Mouse (Mus musculus) hindbrain, embryonic 12.5 days (tissue): Measurements from ENCODE around the gene Olfr492. TPM values are rescaled to one million over a fixed set of nuclear protein-coding genes. Genes with fewer than 3 reads are reported as not detected.

Experiments used
- ATAC-seq: fragments of 200-750 bp; cut with Nextera tagmentation; 2 replicates; pipeline ENCODE4 v1.8.0; 2017; ENCODE audit warnings: moderate TSS enrichment; ENCODE audit not compliant: low FRiP score
- H3K27ac ChIP-seq: fragments of 300-500 bp; sonication (generic); 2 replicates; pipeline ENCODE4 v1.5.1; 2016; ENCODE audit warnings: mild to moderate bottlenecking
- H3K27me3 ChIP-seq: fragments of 300-500 bp; sonication (generic); 2 replicates; pipeline ENCODE4 v1.6.1; 2016; ENCODE audit warnings: mild to moderate bottlenecking
- H3K36me3 ChIP-seq: fragments of 300-500 bp; sonication (generic); 2 replicates; pipeline ENCODE4 v1.6.1; 2016; ENCODE audit warnings: mild to moderate bottlenecking
- H3K4me1 ChIP-seq: fragments of 300-500 bp; sonication (generic); 2 replicates; pipeline ENCODE4 v1.6.1; 2016
- H3K4me2 ChIP-seq: fragments of 300-500 bp; sonication (generic); replicated peaks from 2 replicates; pipeline ENCODE4 v1.6.1; 2016; ENCODE audit warnings: mild to moderate bottlenecking
- H3K4me3 ChIP-seq: fragments of 300-500 bp; sonication (generic); 2 replicates; pipeline ENCODE4 v1.5.1; 2016; ENCODE audit warnings: mild to moderate bottlenecking
- H3K9ac ChIP-seq: fragments of 300-500 bp; sonication (generic); 2 replicates; pipeline ENCODE4 v1.6.1; 2016; ENCODE audit warnings: mild to moderate bottlenecking, moderate library complexity
- H3K9me3 ChIP-seq: fragments of 300-500 bp; sonication (generic); replicated peaks from 2 replicates; pipeline ENCODE4 v1.6.1; 2016; ENCODE audit warnings: mild to moderate bottlenecking
- WGBS: fragments of 180-500 bp; shearing (Covaris S2); methylation state at CpG from one replicate; pipeline ENCODE4 v1.1.7; 2016; 5-methylcytosine and 5-hydroxymethylcytosine counted together
- polyA plus RNA-seq: library from polyadenylated mRNA; unstranded; fragments of >200 nt; fragmentation: Nextera tagmentation; extraction: Ambion mirVana; gene quantifications from 2 replicates; pipeline ENCODE4 v1.2.1, GENCODE M21; 2016

The Olfr492 gene
- polyA plus RNA-seq = not detected in 2 replicates

DNA sequence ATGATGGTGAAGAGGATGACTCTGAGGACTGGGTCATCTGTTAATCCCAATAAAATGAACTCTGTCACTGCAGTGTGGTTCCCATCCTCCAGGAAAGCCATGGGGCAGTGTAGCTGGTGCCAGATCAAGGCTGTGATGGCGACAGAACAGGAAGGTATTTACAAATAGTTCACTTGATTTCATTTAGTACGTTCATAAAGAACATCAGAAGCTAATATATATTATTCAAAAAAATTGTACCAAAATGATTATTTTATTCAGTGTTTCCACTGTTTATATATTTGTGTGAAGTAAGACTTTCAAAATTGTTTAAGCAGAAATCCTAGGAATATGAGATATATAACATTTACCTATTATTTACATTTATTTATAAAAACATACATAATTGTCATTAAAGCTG lies at the start of gene Olfr492:
Gene Olfr492, minus strand, starts transcription at position 101 of the 400 bp plus-strand sequence.
- no peaks in the 10 kb centered on the region for H3K27me3 ChIP-seq
- no peak within 1 kb of the TSS for H3K27ac ChIP-seq
- no peak within 1 kb of the TSS for H3K4me2 ChIP-seq
- no peak within 1 kb of the TSS for H3K9ac ChIP-seq
- H3K4me3 ChIP-seq = no peak within 1 kb of the TSS
- no peaks in the 10 kb centered on the region for H3K4me1 ChIP-seq
- H3K36me3 ChIP-seq = no peaks in the 10 kb centered on the region
- WGBS = 79% methylated on average over 2 of the region's 2 CpGs
- ATAC-seq = no peak
- no peaks in the 10 kb centered on the region for H3K9me3 ChIP-seq

DNA sequence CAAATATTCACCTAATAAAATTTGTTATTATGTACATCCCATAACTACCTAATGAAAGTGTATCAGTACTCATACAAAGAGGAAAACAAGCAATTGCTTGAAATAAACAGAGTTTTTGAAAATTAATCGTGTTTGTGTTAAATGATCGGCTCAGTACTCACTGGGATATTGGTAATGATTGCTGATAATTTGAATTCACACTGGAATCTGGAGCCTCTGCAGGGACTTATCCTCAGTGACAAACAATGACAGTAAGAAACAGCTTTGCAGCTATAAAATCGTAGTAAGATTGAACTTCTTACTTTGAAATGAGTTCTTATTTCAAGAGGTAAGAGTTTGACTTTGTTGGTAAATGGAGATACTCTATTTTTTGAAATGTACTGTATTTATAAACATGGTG lies 41.6 kb upstream of the Olfr492 start, which contains the start of gene Olfr494:
Gene Olfr494, plus strand, starts transcription at position 301 of the 400 bp plus-strand sequence.
- Histone ChIP-seq H3K9ac (no peak within 1 kb of the TSS), H3K27me3 (no peaks in the 10 kb centered on the region), H3K4me2 (no peak within 1 kb of the TSS), H3K4me1 (no peaks in the 10 kb centered on the region), H3K4me3 (no peak within 1 kb of the TSS), H3K9me3 (0 out of 2 replicates have a peak, but pooled peaks cover under 1% of the 10 kb centered on the region), H3K27ac (no peak within 1 kb of the TSS), H3K36me3 (no peaks in the 10 kb centered on the region)
- WGBS = 82% methylated on average over 3 of the region's 3 CpGs
- no peak for ATAC-seq

DNA sequence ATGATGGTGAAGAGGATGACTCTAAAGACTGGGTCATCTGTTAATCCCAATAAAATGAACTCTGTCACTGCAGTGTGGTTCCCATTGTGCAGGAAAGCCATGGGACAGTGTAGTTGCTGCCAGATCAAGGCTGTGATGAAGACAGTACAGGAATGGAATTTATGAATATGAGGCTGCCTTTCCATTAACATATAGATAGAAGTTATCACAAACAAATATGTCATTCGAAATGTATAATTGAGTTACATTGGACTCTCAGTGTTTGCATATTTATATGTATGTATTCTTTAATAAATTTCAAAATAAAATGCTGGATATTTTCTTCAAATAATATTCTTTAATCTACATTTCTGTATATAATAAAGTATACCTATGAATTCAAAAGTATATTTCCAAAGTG lies 23.4 kb upstream of the Olfr492 start, which contains the start of gene Olfr493:
Gene Olfr493, minus strand, starts transcription at position 101 of the 400 bp plus-strand sequence.
- Histone ChIP-seq H3K4me3 (no peak within 1 kb of the TSS), H3K4me1 (no peaks in the 10 kb centered on the region), H3K4me2 (no peak within 1 kb of the TSS), H3K27me3 (no peaks in the 10 kb centered on the region), H3K9ac (no peak within 1 kb of the TSS), H3K36me3 (no peaks in the 10 kb centered on the region), H3K9me3 (no peaks in the 10 kb centered on the region), H3K27ac (no peak within 1 kb of the TSS)
- no peak for ATAC-seq
- WGBS = 64% methylated on average over 1 of the region's 1 CpGs

DNA sequence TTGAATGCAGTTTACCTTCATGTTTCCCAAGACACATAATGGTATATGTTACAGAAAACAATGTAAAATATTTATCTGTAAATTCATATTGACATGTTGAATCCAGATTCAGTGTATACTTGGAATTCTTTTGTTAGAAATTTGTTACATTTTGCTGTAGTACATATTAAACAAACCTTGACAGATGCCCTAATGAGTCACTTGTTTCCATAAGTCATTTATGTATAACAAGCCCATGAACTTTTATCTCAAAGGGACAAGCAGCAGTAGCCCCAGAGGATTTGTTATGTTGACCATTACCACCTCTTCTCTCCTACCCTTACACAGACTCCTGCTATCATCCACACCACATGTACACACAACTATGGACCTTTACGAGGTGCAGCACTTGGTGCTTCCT lies 10.3 kb downstream of the Olfr492 start, which contains the start of gene Olfr491:
Gene Olfr491, plus strand, starts transcription at position 301 of the 400 bp plus-strand sequence.
- ATAC-seq = no peak
- H3K9me3 ChIP-seq = no peaks in the 10 kb centered on the region
- H3K27me3 ChIP-seq = no peaks in the 10 kb centered on the region
- H3K27ac ChIP-seq = no peak within 1 kb of the TSS
- H3K4me2 ChIP-seq = no peak within 1 kb of the TSS
- 75% methylated on average over 1 of the region's 1 CpGs for WGBS
- H3K4me1 ChIP-seq = no peaks in the 10 kb centered on the region
- no peaks in the 10 kb centered on the region for H3K36me3 ChIP-seq
- no peak within 1 kb of the TSS for H3K4me3 ChIP-seq
- H3K9ac ChIP-seq = no peak within 1 kb of the TSS

DNA sequence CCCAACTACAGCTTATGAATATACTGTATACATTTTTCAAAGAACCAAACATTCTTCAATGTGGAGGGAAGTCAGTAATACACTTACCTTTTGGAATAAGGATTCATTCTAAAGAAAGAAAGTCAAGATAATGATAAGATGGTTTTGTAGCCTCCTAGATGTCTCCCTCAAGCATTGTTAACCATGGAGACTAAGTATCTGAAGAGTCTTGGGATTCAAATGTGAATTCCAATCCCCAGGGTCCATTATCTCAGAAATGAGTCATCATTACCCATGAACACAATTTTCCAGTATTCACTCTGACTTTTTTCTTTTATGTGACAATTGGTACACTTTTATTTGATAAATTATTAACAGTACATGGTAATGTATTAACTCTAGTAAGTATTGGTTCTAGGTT lies 34.6 kb downstream of the Olfr492 start, which contains the start of gene Olfr490:
Gene Olfr490, minus strand, starts transcription at position 101 of the 400 bp plus-strand sequence.
- ATAC-seq = no peak
- Histone ChIP-seq H3K36me3 (no peaks in the 10 kb centered on the region), H3K9me3 (no peaks in the 10 kb centered on the region), H3K4me1 (no peaks in the 10 kb centered on the region), H3K27me3 (no peaks in the 10 kb centered on the region), H3K4me2 (no peak within 1 kb of the TSS), H3K4me3 (no peak within 1 kb of the TSS), H3K9ac (no peak within 1 kb of the TSS), H3K27ac (no peak within 1 kb of the TSS)

Other genes starting within 250 kb of the Olfr492 start
- not detected in 2 replicates for gene Olfr481, start 243.8 kb downstream of the Olfr492 start, polyA plus RNA-seq
- not detected in 2 replicates for gene Olfr482, start 226.1 kb downstream of the Olfr492 start, polyA plus RNA-seq
- gene Olfr483, start 222.8 kb downstream of the Olfr492 start, polyA plus RNA-seq = not detected in 2 replicates
- not detected in 2 replicates for gene Olfr484, start 196.2 kb downstream of the Olfr492 start, polyA plus RNA-seq
- gene Olfr485, start 163.8 kb downstream of the Olfr492 start, polyA plus RNA-seq = not detected in 2 replicates
- not detected in 2 replicates for gene Olfr486, start 150.9 kb downstream of the Olfr492 start, polyA plus RNA-seq
- gene Olfr487, start 109.0 kb downstream of the Olfr492 start, polyA plus RNA-seq = not detected in 2 replicates
- gene Olfr488, start 65.3 kb downstream of the Olfr492 start, polyA plus RNA-seq = not detected in 2 replicates
- not detected in 2 replicates for gene Olfr490, start 34.7 kb downstream of the Olfr492 start, polyA plus RNA-seq
- not detected in 2 replicates for gene Olfr491, start 10.2 kb downstream of the Olfr492 start, polyA plus RNA-seq
- gene Olfr493, start 23.3 kb upstream of the Olfr492 start, polyA plus RNA-seq = not detected in 2 replicates
- gene Olfr494, start 41.7 kb upstream of the Olfr492 start, polyA plus RNA-seq = not detected in 2 replicates
- not detected in 2 replicates for gene Olfr495, start 69.5 kb upstream of the Olfr492 start, polyA plus RNA-seq
- not detected in 2 replicates for gene Olfr497, start 96.7 kb upstream of the Olfr492 start, polyA plus RNA-seq
- not detected in 2 replicates for gene Olfr498, start 141.7 kb upstream of the Olfr492 start, polyA plus RNA-seq
- gene Olfr502, start 201.4 kb upstream of the Olfr492 start, polyA plus RNA-seq = not detected in 2 replicates
- not detected in 2 replicates for gene Olfr503, start 220.9 kb upstream of the Olfr492 start, polyA plus RNA-seq
- gene Olfr504, start 242.1 kb upstream of the Olfr492 start, polyA plus RNA-seq = not detected in 2 replicates